Mouse (Mus musculus) erythroblast, embryonic 14.5 days (primary cell): ENCODE data around the gene Vsig10l. TPM values are rescaled to one million over a fixed set of nuclear protein-coding genes. Genes with fewer than 3 reads are reported as not detected.

Experiments
- H3K27me3 ChIP-seq: 2 replicates; pipeline ENCODE4 v1.6.1; 2012; ENCODE audit warnings: inconsistent platforms; ENCODE audit not compliant: control insufficient read depth
- H3K36me3 ChIP-seq: 2 replicates; pipeline ENCODE4 v1.6.1; 2012; ENCODE audit warnings: mild to moderate bottlenecking, inconsistent platforms; ENCODE audit not compliant: control insufficient read depth
- H3K4me1 ChIP-seq: 2 replicates; pipeline ENCODE4 v1.6.1; 2012; ENCODE audit warnings: inconsistent platforms; ENCODE audit not compliant: control insufficient read depth
- H3K4me3 ChIP-seq: replicated peaks from 2 replicates; pipeline ENCODE3; 2012; ENCODE audit warnings: moderate library complexity, mild to moderate bottlenecking, inconsistent platforms
- H3K9me3 ChIP-seq: 2 replicates; pipeline ENCODE4 v1.6.1; 2012; ENCODE audit warnings: low read length, inconsistent platforms, mixed read lengths; ENCODE audit not compliant: control insufficient read depth
- GATA1 ChIP-seq: IDR thresholded peaks from 2 replicates; pipeline ENCODE4 v1.6.1; 2012; ENCODE audit warnings: low read length, inconsistent platforms, mixed read lengths
- TAL1 ChIP-seq: IDR thresholded peaks from 3 replicates; pipeline ENCODE4 v1.6.1; 2012; ENCODE audit warnings: low read length, inconsistent platforms, mixed read lengths
- polyA plus RNA-seq: library from polyadenylated mRNA; stranded (reverse); fragments of >175 nt; gene quantifications from 2 replicates; pipeline ENCODE4 v1.2.3, GENCODE M21; 2012

Vsig10l gene
- polyA plus RNA-seq, 1 experiment = 0.06 TPM

DNA sequence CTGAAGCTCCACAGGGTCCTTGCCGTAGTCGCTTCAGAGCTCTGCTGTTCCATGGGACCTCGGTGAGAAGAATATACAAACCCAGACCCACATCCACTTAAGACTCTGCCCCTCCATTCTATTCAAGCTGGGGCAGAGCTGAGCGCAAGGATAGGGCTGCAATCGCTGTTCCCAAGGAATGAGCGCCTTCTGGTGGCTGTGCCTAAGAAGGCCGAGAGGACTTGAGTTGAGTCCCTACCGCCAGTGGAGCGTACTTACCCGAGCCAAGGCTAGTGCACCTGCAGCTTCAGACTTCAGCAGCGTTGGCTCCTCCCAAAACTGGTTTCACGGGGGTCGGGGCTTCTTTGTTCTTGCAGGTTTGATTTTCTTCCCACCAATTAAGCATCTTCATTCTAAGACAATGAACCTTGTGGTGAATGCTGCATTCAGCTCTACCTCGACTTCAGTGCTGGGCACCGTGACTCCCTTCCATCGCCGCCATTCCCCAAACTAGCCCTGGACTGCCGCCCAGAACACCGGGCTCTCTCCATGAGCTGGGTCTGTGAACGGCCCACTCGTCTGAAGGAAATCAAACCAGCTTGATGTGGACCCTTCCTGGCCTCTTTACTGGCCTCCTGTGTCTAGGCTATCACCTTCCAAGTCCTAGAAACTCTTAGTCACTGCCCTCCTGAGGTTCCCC lies 32.5 kb downstream of the Vsig10l start:
- Histone ChIP-seq H3K4me1 (no peaks in the 10 kb centered on the region), H3K4me3 (no peak overlapping the region), H3K9me3 (peaks cover 9% of the 10 kb centered on the region), H3K36me3 (no peaks in the 10 kb centered on the region), H3K27me3 (peaks cover 8% of the 10 kb centered on the region)
- no peak for TF ChIP-seq TAL1
- TF ChIP-seq GATA1 = no peak

DNA sequence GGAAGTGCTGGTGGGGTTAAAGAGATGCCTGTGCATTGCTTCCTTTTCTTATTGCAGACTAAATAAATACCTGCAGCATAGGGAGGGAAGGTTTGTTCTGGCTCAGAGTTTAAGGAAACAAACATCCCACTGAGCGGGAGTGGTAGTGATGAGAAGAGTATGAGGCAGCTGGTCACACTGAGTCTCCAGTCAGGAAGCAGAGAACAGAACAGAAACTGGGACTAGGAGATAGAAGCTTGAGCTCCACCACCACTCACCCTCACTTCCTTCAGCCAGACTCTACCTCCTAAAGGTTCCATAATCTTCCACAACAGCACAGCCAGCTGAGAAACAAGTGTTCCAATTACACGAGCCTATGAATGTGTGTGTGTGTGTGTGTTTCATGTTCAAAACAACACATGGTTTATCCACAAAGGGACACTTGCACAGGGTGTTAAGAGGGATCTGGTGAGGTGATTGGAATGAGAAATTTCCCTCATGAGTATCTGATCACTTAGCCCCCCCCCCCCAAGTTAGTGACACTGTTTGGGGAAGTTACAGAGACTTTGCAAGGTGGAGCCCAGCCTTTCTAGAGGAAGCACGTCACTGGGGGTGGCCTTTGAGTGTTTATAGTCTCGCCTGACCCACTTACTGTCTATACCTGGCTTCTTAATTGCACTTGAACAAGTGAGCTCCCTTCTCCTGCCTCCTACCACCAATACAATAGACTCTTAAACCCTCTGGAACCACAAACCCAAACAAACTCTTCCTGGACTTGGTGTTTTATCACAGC lies 48.9 kb downstream of the Vsig10l start:
- TF ChIP-seq TAL1 = no peak
- no peak for TF ChIP-seq GATA1
- Histone ChIP-seq H3K27me3 (no peaks in the 10 kb centered on the region), H3K36me3 (no peaks in the 10 kb centered on the region), H3K9me3 (no peaks in the 10 kb centered on the region), H3K4me1 (no peaks in the 10 kb centered on the region), H3K4me3 (no peak overlapping the region)

DNA sequence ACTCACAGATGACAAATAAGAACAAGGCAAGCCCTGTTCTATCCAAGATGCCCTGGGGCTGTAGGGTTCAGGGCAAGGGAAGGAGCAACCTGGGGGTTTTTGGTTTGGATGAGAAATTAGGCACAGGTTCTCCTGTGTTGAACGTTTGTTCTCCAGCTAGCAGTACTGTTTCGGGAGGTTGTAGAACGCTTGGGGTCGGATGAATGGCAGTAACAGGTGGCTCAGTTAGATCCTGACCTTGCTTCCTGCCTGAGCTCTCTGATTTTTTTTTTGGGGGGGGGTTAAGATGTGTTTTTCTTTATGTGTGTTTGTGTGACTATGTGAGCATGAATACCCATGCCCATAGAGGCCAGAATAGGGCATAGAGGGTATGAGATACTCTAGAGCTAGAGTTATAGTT lies 49.6 kb downstream of the Vsig10l start:
- H3K4me1 ChIP-seq = no peaks in the 10 kb centered on the region
- TF ChIP-seq TAL1 (no peak), GATA1 (no peak)
- no peaks in the 10 kb centered on the region for H3K27me3 ChIP-seq
- no peak overlapping the region for H3K4me3 ChIP-seq
- no peaks in the 10 kb centered on the region for H3K9me3 ChIP-seq
- H3K36me3 ChIP-seq = no peaks in the 10 kb centered on the region

DNA sequence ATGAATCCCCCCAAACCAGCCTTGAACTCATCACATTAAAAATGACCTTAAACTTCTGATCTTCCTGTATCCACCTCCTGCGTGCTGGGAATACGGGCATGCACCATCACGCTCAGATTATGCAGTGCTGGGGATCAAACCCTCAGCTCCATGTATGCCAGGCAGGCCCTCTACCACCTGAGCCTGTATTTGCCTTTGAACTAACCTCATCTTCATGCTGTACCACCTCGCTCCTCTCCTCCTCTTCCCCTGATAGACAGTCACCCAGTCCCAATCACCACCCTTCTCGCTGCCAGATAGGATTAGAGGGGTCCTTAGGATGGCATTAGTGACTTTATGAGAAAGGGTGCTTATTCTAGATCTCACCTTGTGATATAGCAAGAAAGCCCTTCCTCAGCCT lies 52.1 kb downstream of the Vsig10l start:
- Histone ChIP-seq H3K36me3 (no peaks in the 10 kb centered on the region), H3K4me3 (no peak overlapping the region), H3K27me3 (no peaks in the 10 kb centered on the region), H3K4me1 (no peaks in the 10 kb centered on the region), H3K9me3 (no peaks in the 10 kb centered on the region)
- TF ChIP-seq TAL1 = no peak
- no peak for TF ChIP-seq GATA1

DNA sequence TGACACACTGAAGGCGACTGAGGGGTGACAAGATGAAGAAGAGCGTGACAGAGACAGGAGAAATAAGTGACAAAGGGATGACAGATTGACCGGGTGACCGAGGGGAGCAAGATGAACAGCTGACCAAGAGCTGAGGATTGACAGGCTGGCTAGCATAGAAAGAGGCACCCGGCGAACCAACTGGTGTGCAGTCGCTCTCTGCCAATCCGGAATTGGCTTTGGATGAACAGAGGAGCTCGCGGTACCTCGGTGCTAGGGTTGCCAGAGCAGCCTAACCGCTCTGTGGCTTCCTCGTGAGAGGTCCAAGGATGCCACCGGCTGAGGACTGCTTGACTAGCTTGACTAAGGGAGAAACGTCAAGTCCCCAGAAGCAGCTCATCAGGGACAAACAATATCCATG lies 55.4 kb downstream of the Vsig10l start:
- no peak for TF ChIP-seq TAL1
- no peak for TF ChIP-seq GATA1

More for the DNA sequence above, 55.4 kb downstream of the Vsig10l start:
- no peaks in the 10 kb centered on the region for H3K27me3 ChIP-seq
- H3K9me3 ChIP-seq = no peaks in the 10 kb centered on the region
- no peaks in the 10 kb centered on the region for H3K4me1 ChIP-seq
- H3K36me3 ChIP-seq = no peaks in the 10 kb centered on the region
- H3K4me3 ChIP-seq = no peak overlapping the region

Other genes with a start within 250 kb of the Vsig10l start
- 0.01 and 0.04 TPM in 2 replicates for gene Zfp715, start 149.9 kb upstream of the Vsig10l start, polyA plus RNA-seq
- 0.02 TPM in 1 of 2 replicates, not detected in the other for gene Siglecf, start 111.8 kb upstream of the Vsig10l start, polyA plus RNA-seq
- gene Siglecg, start 54.9 kb upstream of the Vsig10l start, polyA plus RNA-seq = not detected in 2 replicates
- not detected in 2 replicates for gene Lim2, start 35.5 kb upstream of the Vsig10l start, polyA plus RNA-seq
- gene Nkg7, start 26.1 kb upstream of the Vsig10l start, polyA plus RNA-seq = not detected in 2 replicates
- gene Cldnd2, start 22.4 kb upstream of the Vsig10l start, polyA plus RNA-seq = not detected in 2 replicates
- 8.9 and 11.8 TPM in 2 replicates for gene Etfb, start 19.1 kb upstream of the Vsig10l start, polyA plus RNA-seq
- gene Gm45233, start 19.0 kb upstream of the Vsig10l start, polyA plus RNA-seq = not detected in 2 replicates
- 0.01 TPM in 1 of 2 replicates, not detected in the other for gene Iglon5, start 26.9 kb downstream of the Vsig10l start, polyA plus RNA-seq
- not detected in 2 replicates for gene 4931406B18Rik, start 42.8 kb downstream of the Vsig10l start, polyA plus RNA-seq
- gene Cd33, start 81.3 kb downstream of the Vsig10l start, polyA plus RNA-seq = 0.02 TPM in 1 of 2 replicates, not detected in the other
- gene Zfp658, start 99.1 kb downstream of the Vsig10l start, polyA plus RNA-seq = not detected in 2 replicates
- gene Zfp719, start 116.5 kb downstream of the Vsig10l start, polyA plus RNA-seq = not detected in 2 replicates
- gene Zfp819, start 144.0 kb downstream of the Vsig10l start, polyA plus RNA-seq = 0.01 TPM in 1 of 2 replicates, not detected in the other
- gene Ceacam18, start 171.6 kb downstream of the Vsig10l start, polyA plus RNA-seq = not detected in 2 replicates
- gene Siglece, start 197.0 kb downstream of the Vsig10l start, polyA plus RNA-seq = not detected in 2 replicates
- gene Ctu1, start 208.9 kb downstream of the Vsig10l start, polyA plus RNA-seq = 0.30 and 0.34 TPM in 2 replicates
- gene Klk14, start 227.3 kb downstream of the Vsig10l start, polyA plus RNA-seq = 0.04 TPM in 1 of 2 replicates, not detected in the other
- gene Klk13, start 249.4 kb downstream of the Vsig10l start, polyA plus RNA-seq = not detected in 2 replicates